Mouse (Mus musculus): ENCODE data around the gene Tmem176a. TPM values are rescaled to one million over a fixed set of nuclear protein-coding genes. Genes with fewer than 3 reads are reported as not detected.

Tmem176a gene
- 10 to 100 TPM in 1 of 2 experiments, 1 to 10 TPM in 1; 5.1 to 14.1 TPM for total RNA-seq (2023)

DNA sequence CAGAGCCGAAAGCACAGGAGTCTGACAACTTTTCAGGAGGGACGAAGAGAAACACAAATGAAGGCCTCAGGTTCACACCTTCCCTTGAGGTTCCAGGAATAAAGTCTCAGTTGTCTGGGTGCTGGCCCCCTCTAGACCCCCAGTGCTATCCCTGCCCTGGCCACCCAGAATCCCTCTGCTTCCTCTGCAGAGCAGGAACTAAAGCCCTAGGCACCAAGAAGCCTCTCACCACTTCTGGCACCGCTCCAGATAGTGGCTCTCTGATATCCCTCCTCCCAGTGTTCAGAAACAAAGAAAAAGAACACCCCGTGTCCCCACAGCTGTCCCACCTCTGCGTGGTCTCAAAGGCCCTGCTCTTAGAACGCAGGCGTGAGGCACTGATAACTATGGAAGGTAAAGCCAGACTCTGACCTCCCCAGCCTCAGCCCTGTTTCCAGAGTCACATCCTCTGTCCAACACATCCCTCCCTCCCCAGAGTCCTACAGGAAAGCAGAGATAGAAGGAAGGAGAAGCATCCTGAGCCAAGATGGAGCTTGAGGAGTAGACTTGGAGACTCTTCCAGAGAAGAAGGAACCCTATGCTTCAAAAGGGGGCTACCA, at the start of gene Tmem176a:
Tmem176a (plus strand) TSS at position 549 of the 599 bp plus-strand sequence.

DNA sequence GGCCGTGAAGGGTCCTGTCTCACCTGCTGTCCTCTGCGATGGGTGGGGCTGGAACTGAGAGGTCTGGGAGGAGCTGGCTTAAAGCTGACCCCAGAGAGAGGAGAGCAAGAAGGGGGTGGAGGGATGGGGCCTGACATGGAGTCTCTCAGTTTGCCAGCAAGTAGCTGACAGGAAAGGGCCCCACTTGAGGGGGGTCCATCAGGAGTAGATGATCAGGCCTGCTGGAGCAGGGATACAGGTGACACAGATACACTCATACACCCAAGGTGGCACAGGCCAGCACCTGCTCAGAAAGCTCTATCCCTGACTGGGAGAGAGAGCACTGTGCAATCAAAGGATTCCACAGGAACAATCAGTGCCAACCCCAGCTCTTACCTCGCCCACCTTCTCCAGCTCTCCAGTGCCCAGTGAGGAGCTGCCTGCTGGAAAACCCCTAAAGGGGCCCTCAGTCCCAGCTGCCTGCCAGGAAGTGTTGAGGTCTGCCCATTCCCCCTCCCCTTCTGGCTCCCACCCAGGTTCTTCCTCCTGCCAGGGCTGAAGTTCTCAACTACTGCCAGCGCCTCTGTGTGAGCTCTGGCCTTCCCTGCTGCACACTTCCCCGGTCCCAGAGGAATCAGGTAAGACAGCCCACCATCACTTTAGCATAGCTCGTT, 380 bp downstream of the Tmem176a start, which contains the start of gene Tmem176b:
Tmem176b (minus strand) TSS at position 524 of the 653 bp plus-strand sequence.

DNA sequence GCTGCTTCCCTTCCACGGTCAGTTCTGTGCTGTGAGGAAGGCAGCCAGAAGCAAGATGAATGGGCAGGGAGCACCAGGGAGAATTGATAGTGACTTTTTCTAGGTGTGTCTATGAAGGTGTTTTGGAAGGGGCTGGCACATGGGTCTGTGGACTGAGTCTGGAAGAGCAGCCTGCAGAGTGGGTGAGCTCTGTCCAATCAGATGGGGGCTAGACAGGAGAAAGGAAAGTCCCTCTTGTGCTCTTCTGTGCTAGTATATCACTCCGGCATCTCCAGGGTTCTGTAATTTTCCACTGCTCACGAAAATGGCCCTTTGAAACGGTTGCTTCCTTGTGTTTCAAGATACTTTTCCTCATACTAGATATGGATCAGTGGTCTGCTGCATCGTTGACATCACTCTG, 31.9 kb downstream of the Tmem176a start, which contains the start of gene Aoc1:
Aoc1 (plus strand) TSS at position 301 of the 400 bp plus-strand sequence.

Other genes with a start within 250 kb of the Tmem176a start
- gene Repin1, start 247.0 kb upstream of the Tmem176a start, total RNA-seq (2023) = 1 to 10 TPM; 2.4 to 2.7 TPM
- gene Gm44965, start 247.0 kb upstream of the Tmem176a start, total RNA-seq (2023) = 1 to 10 TPM in 1 of 2 experiments, not detected in 1; 2.7 TPM
- 1 to 10 TPM; 1.1 to 1.2 TPM for gene Zfp775, start 238.9 kb upstream of the Tmem176a start, total RNA-seq (2023)
- gene AI854703, start 214.2 kb upstream of the Tmem176a start, total RNA-seq (2023) = under 1 TPM in 1 of 2 experiments, not detected in 1; 0.09 TPM
- under 1 TPM; 0.13 to 0.20 TPM for gene Gimap8, start 193.7 kb upstream of the Tmem176a start, total RNA-seq (2023)
- gene Gimap9, start 164.8 kb upstream of the Tmem176a start, total RNA-seq (2023) = 1 to 10 TPM; 5.3 to 5.5 TPM
- gene Gimap4, start 156.4 kb upstream of the Tmem176a start, total RNA-seq (2023) = under 1 TPM in 1 of 2 experiments, not detected in 1; 0.68 TPM
- gene Gimap6, start 132.7 kb upstream of the Tmem176a start, total RNA-seq (2023) = 1 to 10 TPM; 3.2 to 5.0 TPM
- gene Gm28053, start 122.3 kb upstream of the Tmem176a start, total RNA-seq (2023) = not detected
- not detected for gene Gimap7, start 122.3 kb upstream of the Tmem176a start, total RNA-seq (2023)
- 1 to 10 TPM in 1 of 2 experiments, under 1 TPM in 1; 0.60 to 1.3 TPM for gene Gimap1, start 101.9 kb upstream of the Tmem176a start, total RNA-seq (2023)
- gene Gimap5, start 94.7 kb upstream of the Tmem176a start, total RNA-seq (2023) = under 1 TPM; 0.46 to 0.99 TPM
- under 1 TPM; 0.24 to 0.38 TPM for gene Gimap3, start 70.1 kb upstream of the Tmem176a start, total RNA-seq (2023)
- 10 to 100 TPM; 20.6 to 27.0 TPM for gene Tmem176b, start 577 bp downstream of the Tmem176a start, total RNA-seq (2023)
- not detected for gene Aoc1, start 32.0 kb downstream of the Tmem176a start, total RNA-seq (2023)
- not detected for gene 1600015I10Rik, start 89.0 kb downstream of the Tmem176a start, total RNA-seq (2023)
- gene Doxl2, start 134.0 kb downstream of the Tmem176a start, total RNA-seq (2023) = not detected
- gene Svs1, start 145.9 kb downstream of the Tmem176a start, total RNA-seq (2023) = not detected
- gene Gpnmb, start 195.6 kb downstream of the Tmem176a start, total RNA-seq (2023) = under 1 TPM; 0.24 to 0.61 TPM
- gene Malsu1, start 232.9 kb downstream of the Tmem176a start, total RNA-seq (2023) = 10 to 100 TPM; 16.1 to 20.9 TPM